Mouse (Mus musculus): ENCODE measurements around the gene Hist1h1e.
A peak's percentile ranks its signal among the peaks of the same experiment; 100 is the strongest.
"Not testable (repeated sequence)": the region's sequence is repeated elsewhere in the genome, so short reads cannot be mapped to it uniquely, and the experiment has no call there.

Hist1h1e gene

GRCm38 (mm10) chr13:23591886-23592285, 30.5 kb downstream of the Hist1h1e start:
- DNase-seq (ENCODE audit: low read depth): not testable (repeated sequence)

GRCm38 (mm10) chr13:23591206-23591605, 31.2 kb downstream of the Hist1h1e start:
- DNase-seq (ENCODE audit: low read depth): no peak

- peak; percentile 17 for DNase-seq (ENCODE audit: low read depth)
Measured at GRCm38 (mm10) chr13:23586940-23587225, 35.5 kb downstream of the Hist1h1e start.

GRCm38 (mm10) chr13:23586099-23586939, 36.0 kb downstream of the Hist1h1e start:
- peak; percentile 16 for DNase-seq (ENCODE audit: low read depth)

- DNase-seq (ENCODE audit: low read depth): peak; percentile 85
Measured at GRCm38 (mm10) chr13:23585442-23586098, 36.8 kb downstream of the Hist1h1e start.

DNA sequence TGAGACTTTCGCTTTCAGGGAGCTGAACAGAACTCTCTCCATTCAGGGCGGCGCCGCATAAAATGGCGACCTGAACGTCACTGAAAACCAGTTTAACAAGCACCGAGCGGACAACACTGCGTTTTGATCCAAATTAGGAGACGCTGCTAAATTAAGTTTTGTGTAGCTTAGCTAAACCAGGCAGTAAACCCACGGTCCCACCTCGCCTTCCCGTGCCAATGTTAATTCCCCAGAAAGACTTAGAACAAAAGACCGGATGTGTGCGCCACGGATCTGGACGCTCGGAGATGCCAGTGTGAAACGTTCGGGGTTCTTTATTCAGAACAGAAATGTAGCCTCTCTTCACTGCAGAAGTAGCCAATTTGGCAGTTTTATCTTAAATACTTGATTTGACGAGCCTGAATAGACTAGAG, 37.3 kb downstream of the Hist1h1e start:
- DNase-seq (ENCODE audit: low read depth): peak; percentile 81

- peak; percentile 18 for DNase-seq (ENCODE audit: low read depth)
Measured at GRCm38 (mm10) chr13:23584331-23584730, 38.0 kb downstream of the Hist1h1e start.

GRCm38 (mm10) chr13:23583387-23584068, 38.8 kb downstream of the Hist1h1e start:
- no peak for DNase-seq (ENCODE audit: low read depth)

GRCm38 (mm10) chr13:23582219-23583056, 39.9 kb downstream of the Hist1h1e start:
- no peak for DNase-seq (ENCODE audit: low read depth)

GRCm38 (mm10) chr13:23581408-23582218, 40.7 kb downstream of the Hist1h1e start, which contains the start of gene Hist1h4d:
Gene Hist1h4d (plus strand): TSS chr13:23581598.
- peak; percentile 97 for DNase-seq (ENCODE audit: low read depth)

DNA sequence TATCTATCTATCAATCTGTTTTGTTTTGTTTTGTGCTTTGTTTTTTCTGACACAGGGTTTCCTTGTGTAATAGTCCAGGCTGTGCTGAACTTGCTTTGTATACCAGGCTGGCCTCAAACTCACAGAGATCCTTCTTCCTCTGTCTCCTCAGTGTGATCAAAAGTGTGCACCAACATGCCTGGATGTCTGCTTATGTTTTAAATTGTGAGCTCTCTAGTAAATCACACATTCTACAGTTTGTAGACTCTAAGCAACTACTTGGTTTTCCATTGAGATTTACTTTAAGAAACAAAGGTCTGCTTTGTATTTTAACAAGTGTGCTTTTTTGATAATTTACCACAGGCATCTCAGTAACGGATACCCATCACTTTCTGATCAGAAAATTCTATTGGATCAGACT, 44.5 kb downstream of the Hist1h1e start:
- DNase-seq (ENCODE audit: low read depth): no peak

DNA sequence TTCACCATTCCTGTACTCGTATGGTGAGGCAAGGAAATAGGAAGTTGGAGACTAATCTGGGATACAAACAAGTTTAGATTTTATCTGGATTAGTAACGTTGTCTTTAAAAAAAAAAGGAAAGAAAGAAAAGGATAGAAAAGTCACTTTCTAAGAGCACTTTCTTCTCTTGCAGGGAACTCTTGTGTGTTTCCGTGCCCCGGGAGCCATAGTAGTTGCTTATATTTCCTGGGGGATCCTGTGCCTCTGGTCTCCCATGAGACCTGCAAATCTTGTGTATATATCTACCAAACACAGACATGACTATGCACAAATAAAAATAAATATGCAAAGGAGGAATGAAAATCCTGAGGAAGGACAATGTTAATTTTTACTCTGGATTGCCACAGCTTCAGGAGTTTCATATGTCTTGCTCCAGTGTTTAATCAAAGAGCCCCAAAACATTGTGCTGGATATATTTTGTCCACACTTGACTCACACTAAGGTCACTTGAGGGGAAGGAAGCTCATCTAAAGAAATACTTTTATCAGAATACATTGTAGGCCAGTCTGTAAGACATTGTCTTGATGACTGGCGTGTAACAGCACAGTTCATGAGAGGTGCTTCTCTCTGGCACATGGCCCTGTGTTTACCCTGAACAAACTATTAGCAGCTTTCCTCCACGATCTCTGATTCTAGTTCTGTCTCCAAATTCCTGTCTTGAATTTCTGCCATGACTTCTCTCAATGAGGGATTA, 45.3 kb downstream of the Hist1h1e start:
- DNase-seq (ENCODE audit: low read depth): no peak

- DNase-seq (ENCODE audit: low read depth): peak; percentile 31
Measured at GRCm38 (mm10) chr13:23576351-23576881, 45.9 kb downstream of the Hist1h1e start.

DNA sequence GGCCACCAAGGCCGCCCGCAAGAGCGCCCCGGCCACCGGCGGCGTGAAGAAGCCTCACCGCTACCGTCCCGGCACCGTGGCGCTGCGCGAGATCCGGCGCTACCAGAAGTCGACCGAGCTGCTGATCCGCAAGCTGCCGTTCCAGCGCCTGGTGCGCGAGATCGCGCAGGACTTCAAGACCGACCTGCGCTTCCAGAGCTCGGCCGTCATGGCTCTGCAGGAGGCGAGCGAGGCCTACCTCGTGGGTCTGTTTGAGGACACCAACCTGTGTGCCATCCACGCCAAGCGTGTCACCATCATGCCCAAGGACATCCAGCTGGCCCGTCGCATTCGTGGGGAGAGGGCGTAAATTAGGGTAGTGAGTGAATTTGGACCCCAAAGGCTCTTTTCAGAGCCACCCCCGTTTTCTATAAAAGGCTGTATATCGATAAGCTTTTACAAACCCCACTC, 46.5 kb downstream of the Hist1h1e start:
- not testable (repeated sequence) for DNase-seq (ENCODE audit: low read depth)

- peak; percentile 84 for DNase-seq (ENCODE audit: low read depth)
Measured at GRCm38 (mm10) chr13:23575271-23575851, 47.0 kb downstream of the Hist1h1e start, which contains the start of gene Hist1h3d. Gene Hist1h3d (plus strand): TSS chr13:23575763.

GRCm38 (mm10) chr13:23574546-23575170, 47.7 kb downstream of the Hist1h1e start:
- DNase-seq (ENCODE audit: low read depth): not testable (repeated sequence)

DNA sequence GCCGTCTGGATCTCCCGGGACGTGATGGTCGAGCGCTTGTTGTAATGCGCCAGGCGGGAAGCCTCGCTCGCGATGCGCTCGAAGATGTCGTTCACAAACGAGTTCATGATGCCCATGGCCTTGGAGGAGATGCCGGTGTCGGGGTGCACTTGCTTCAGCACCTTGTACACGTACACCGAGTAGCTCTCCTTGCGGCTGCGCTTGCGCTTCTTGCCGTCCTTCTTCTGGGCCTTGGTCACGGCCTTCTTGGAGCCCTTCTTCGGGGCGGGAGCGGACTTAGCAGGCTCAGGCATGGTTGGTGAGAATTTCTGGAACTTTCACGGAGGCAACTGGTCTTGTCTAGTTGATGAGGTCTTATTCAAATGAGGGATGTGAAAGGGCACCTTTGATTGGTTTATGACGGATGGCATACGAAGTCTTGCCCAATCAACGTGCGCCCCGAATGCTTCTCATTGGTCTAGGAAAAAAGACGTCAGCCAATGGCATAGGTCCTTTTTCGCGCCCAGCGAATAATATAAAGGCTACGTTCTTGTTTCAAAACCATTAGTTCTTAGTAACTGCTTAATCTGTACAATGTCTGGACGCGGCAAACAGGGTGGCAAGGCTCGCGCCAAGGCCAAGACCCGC, 48.3 kb downstream of the Hist1h1e start, which contains the start of the genes Hist1h2bf and Hist1h2ad:
Gene Hist1h2bf, minus strand, starts transcription at position 299 of the 627 bp plus-strand sequence.
Gene Hist1h2ad, plus strand, starts transcription at position 484 of the 627 bp plus-strand sequence.
- DNase-seq (ENCODE audit: low read depth): peak; percentile 95

Data from NIH3T3 (cell line).